Mouse (Mus musculus) megakaryocyte, embryonic 14.5 days (primary cell): ENCODE results near the gene Cntnap2.

Experiments
- FLI1 ChIP-seq: IDR thresholded peaks from 2 replicates; pipeline ENCODE4 v1.6.1; 2012; ENCODE audit warnings: low read length, inconsistent platforms, mixed read lengths
- GATA1 ChIP-seq: IDR thresholded peaks from 3 replicates; pipeline ENCODE4 v1.6.1; 2012; ENCODE audit warnings: mixed read lengths, low read length, inconsistent platforms, borderline replicate concordance

DNA sequence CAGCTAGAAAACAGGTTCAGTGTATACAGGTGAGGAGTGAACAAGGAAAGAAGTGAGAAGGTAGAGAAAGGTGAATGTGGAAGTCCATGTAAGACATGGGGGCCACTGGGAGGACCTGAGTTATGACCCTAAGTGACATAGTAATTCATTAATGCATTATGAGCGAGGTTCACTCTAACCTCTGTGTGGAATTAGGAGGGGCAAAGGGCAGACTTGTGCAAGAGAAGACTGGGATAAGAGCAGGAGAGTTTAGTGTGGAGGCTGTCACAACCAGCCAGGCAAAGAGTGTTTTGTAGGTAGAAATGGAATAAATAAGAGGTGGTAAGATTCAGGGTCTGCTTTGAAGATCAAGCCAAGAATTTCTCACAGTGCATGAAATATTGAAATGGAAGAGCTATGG, 2045.8 kb downstream of the Cntnap2 start:
- TF ChIP-seq GATA1 = no peak
- TF ChIP-seq FLI1 = no peak
